Mouse (Mus musculus) right cerebral cortex, adult 2 months (tissue): ENCODE data around the gene Sap30bp.
A peak's percentile ranks its signal among the peaks of the same experiment; 100 is the strongest.

Experiments used
- DNase-seq, 2 experiments: peaks; one replicate each; pipeline ENCODE4 v3.0.0; 2021 to 2022; ENCODE audit warnings: low spot score in 2 of 2

Sap30bp gene

GRCm38 (mm10) chr11:116000607-116001006 lies 67.5 kb downstream of the Sap30bp start:
- no peak for DNase-seq

- no peak for DNase-seq
These were observed 68.6 kb downstream of the Sap30bp start for GRCm38 (mm10) chr11:116001725-116002124.

- no peak for DNase-seq
These were observed 69.8 kb downstream of the Sap30bp start for GRCm38 (mm10) chr11:116002894-116003293.

GRCm38 (mm10) chr11:116004186-116004823 lies 71.2 kb downstream of the Sap30bp start:
- DNase-seq, result no peak

- DNase-seq, result peak; percentile 52 to 64
These were observed 72.0 kb downstream of the Sap30bp start for GRCm38 (mm10) chr11:116004840-116005700.

GRCm38 (mm10) chr11:116005701-116006419 lies 72.8 kb downstream of the Sap30bp start:
- no peak for DNase-seq

GRCm38 (mm10) chr11:116007095-116007850 lies 74.2 kb downstream of the Sap30bp start:
- no peak for DNase-seq

- no peak for DNase-seq
These were observed 75.3 kb downstream of the Sap30bp start for GRCm38 (mm10) chr11:116008411-116008810.

GRCm38 (mm10) chr11:116008832-116009375 lies 75.8 kb downstream of the Sap30bp start:
- no peak for DNase-seq

- no peak for DNase-seq
These were observed 76.6 kb downstream of the Sap30bp start for GRCm38 (mm10) chr11:116009661-116010060.

GRCm38 (mm10) chr11:116010146-116010545 lies 77.1 kb downstream of the Sap30bp start:
- no peak for DNase-seq

- no peak for DNase-seq
These were observed 77.9 kb downstream of the Sap30bp start for GRCm38 (mm10) chr11:116010948-116011347.

GRCm38 (mm10) chr11:116011529-116012261 lies 78.6 kb downstream of the Sap30bp start:
- DNase-seq, result no peak

- DNase-seq, result peak; percentile 77 to 85
These were observed 79.3 kb downstream of the Sap30bp start, which contains the start of gene Galk1 for GRCm38 (mm10) chr11:116012262-116012947. Gene Galk1, minus strand, starts transcription at chr11:116012719.

GRCm38 (mm10) chr11:116014821-116015220 lies 81.7 kb downstream of the Sap30bp start:
- no peak for DNase-seq
